Mouse (Mus musculus): ENCODE data around the gene Gpt2. TPM values are rescaled to one million over a fixed set of nuclear protein-coding genes. Genes with fewer than 3 reads are reported as not detected.

Gene Gpt2
- polyA plus RNA-seq, 1 experiment from 2014 or later, result 47.3 TPM

GRCm38 (mm10) chr8:85559966-85560365, 67.6 kb downstream of the Gpt2 start:
- Histone ChIP-seq H3K27me3 (no peaks in the 10 kb centered on the region), H3K9ac (no peak overlapping the region), H3K36me3 (no peaks in the 10 kb centered on the region), H3K4me3 (no peak overlapping the region), H3K9me3 (no peaks in the 10 kb centered on the region), H3K4me1 (0 out of 2 replicates have a peak, but pooled peaks cover 8% of the 10 kb centered on the region), H3K27ac (no peak overlapping the region), H3K4me2 (replicated peaks) (no peak overlapping the region)
- ATAC-seq (ENCODE audit: insufficient number of reproducible peaks, insufficient read depth, low FRiP score, low TSS enrichment), result no peak
- 64% methylated on average over 2 of the region's 2 CpGs for WGBS

GRCm38 (mm10) chr8:85563336-85563735, 71.0 kb downstream of the Gpt2 start:
- Histone ChIP-seq H3K27ac (no peak overlapping the region), H3K9ac (no peak overlapping the region), H3K36me3 (no peaks in the 10 kb centered on the region), H3K4me1 (no peaks in the 10 kb centered on the region), H3K27me3 (no peaks in the 10 kb centered on the region), H3K4me3 (no peak overlapping the region), H3K9me3 (no peaks in the 10 kb centered on the region), H3K4me2 (replicated peaks) (no peak overlapping the region)
- WGBS, result 92% methylated on average over 8 of the region's 8 CpGs
- no peak for ATAC-seq (ENCODE audit: insufficient number of reproducible peaks, insufficient read depth, low FRiP score, low TSS enrichment)

GRCm38 (mm10) chr8:85565186-85565585, 72.8 kb downstream of the Gpt2 start:
- H3K4me2 ChIP-seq (replicated peaks), result no peak overlapping the region
- no peaks in the 10 kb centered on the region for H3K4me1 ChIP-seq
- no peak overlapping the region for H3K27ac ChIP-seq
- no peaks in the 10 kb centered on the region for H3K27me3 ChIP-seq
- 68% methylated on average over 3 of the region's 3 CpGs for WGBS
- no peaks in the 10 kb centered on the region for H3K36me3 ChIP-seq
- no peaks in the 10 kb centered on the region for H3K9me3 ChIP-seq
- H3K9ac ChIP-seq, result no peak overlapping the region
- no peak for ATAC-seq (ENCODE audit: insufficient number of reproducible peaks, insufficient read depth, low FRiP score, low TSS enrichment)
- no peak overlapping the region for H3K4me3 ChIP-seq

- H3K27me3 ChIP-seq, result no peaks in the 10 kb centered on the region
- H3K4me1 ChIP-seq, result no peaks in the 10 kb centered on the region
- no peaks in the 10 kb centered on the region for H3K36me3 ChIP-seq
- no peak overlapping the region for H3K4me2 ChIP-seq (replicated peaks)
- H3K27ac ChIP-seq, result no peak overlapping the region
- H3K9ac ChIP-seq, result no peak overlapping the region
- no peaks in the 10 kb centered on the region for H3K9me3 ChIP-seq
- 97% methylated on average over 2 of the region's 2 CpGs for WGBS
- no peak for ATAC-seq (ENCODE audit: insufficient number of reproducible peaks, insufficient read depth, low FRiP score, low TSS enrichment)
- no peak overlapping the region for H3K4me3 ChIP-seq
These were observed 75.4 kb downstream of the Gpt2 start for GRCm38 (mm10) chr8:85567801-85568200.

GRCm38 (mm10) chr8:85570466-85570865, 78.1 kb downstream of the Gpt2 start:
- Histone ChIP-seq H3K4me3 (no peak overlapping the region), H3K27me3 (no peaks in the 10 kb centered on the region), H3K36me3 (no peaks in the 10 kb centered on the region), H3K9ac (no peak overlapping the region), H3K4me2 (replicated peaks) (no peak overlapping the region), H3K9me3 (no peaks in the 10 kb centered on the region), H3K4me1 (no peaks in the 10 kb centered on the region), H3K27ac (no peak overlapping the region)
- WGBS, result 90% methylated on average over 4 of the region's 4 CpGs
- ATAC-seq (ENCODE audit: insufficient number of reproducible peaks, insufficient read depth, low FRiP score, low TSS enrichment), result no peak

- no peak for ATAC-seq (ENCODE audit: insufficient number of reproducible peaks, insufficient read depth, low FRiP score, low TSS enrichment)
- Histone ChIP-seq H3K27ac (no peak overlapping the region), H3K4me1 (no peaks in the 10 kb centered on the region), H3K9ac (no peak overlapping the region), H3K9me3 (no peaks in the 10 kb centered on the region), H3K27me3 (no peaks in the 10 kb centered on the region), H3K4me3 (no peak overlapping the region), H3K4me2 (replicated peaks) (no peak overlapping the region), H3K36me3 (no peaks in the 10 kb centered on the region)
- 73% methylated on average over 2 of the region's 2 CpGs for WGBS
These were observed 81.7 kb downstream of the Gpt2 start for GRCm38 (mm10) chr8:85573972-85574496.

Other genes starting within 250 kb of the Gpt2 start
- gene Orc6, start 192.9 kb upstream of the Gpt2 start, polyA plus RNA-seq (2016; fragmentation: Nextera tagmentation; extraction: Ambion mirVana), result 118 and 124 TPM in 2 replicates
- 141 and 150 TPM in 2 replicates for gene Vps35, start 192.8 kb upstream of the Gpt2 start, polyA plus RNA-seq (2016; fragmentation: Nextera tagmentation; extraction: Ambion mirVana)
- 1.9 and 2.9 TPM in 2 replicates for gene Mylk3, start 106.2 kb upstream of the Gpt2 start, polyA plus RNA-seq (2016; fragmentation: Nextera tagmentation; extraction: Ambion mirVana)
- gene 4921524J17Rik, start 59.7 kb upstream of the Gpt2 start, polyA plus RNA-seq (2016; fragmentation: Nextera tagmentation; extraction: Ambion mirVana), result 50.5 and 51.2 TPM in 2 replicates
- gene Dnaja2, start 62.8 kb downstream of the Gpt2 start, polyA plus RNA-seq (2016; fragmentation: Nextera tagmentation; extraction: Ambion mirVana), result 162 and 170 TPM in 2 replicates
- gene Neto2, start 208.3 kb downstream of the Gpt2 start, polyA plus RNA-seq (2016; fragmentation: Nextera tagmentation; extraction: Ambion mirVana), result 16.1 and 17.1 TPM in 2 replicates

Measured in embryonic facial prominence, embryonic 12.5 days (tissue).